Comparison of ENCODE assay signal across 8 mouse cellular contexts in genomic region chr9:75070457-75071028, GRCm38 (mm10). TPM values are rescaled to one million over a fixed set of nuclear protein-coding genes. Genes with fewer than 3 reads are reported as not detected.
DNase-seq lines count a peak whose midpoint lies in the region; ATAC-seq and TF ChIP-seq lines count a peak whose summit lies in the region.

Myo5a (plus strand) TSS chr9:75071015.

- TF ChIP-seq CTCF in layer of hippocampus, adult 2 months (conservative IDR thresholded peaks at IDR 0.05): no peak
- TF ChIP-seq CTCF in intestine, postnatal 0 days (IDR thresholded peaks at IDR 0.05; ENCODE audit: low read depth): no peak

- no peak; the same call in 1 of the 2 replicates for ATAC-seq in forebrain, embryonic 15.5 days (replicated peaks)
- ATAC-seq in intestine, postnatal 0 days: no peak
- no peak for ATAC-seq in midbrain, embryonic 12.5 days (ENCODE audit: low FRiP score, low read depth)

- peaks cover 27% of the 10 kb centered on the region for H3K4me1 ChIP-seq in forebrain, embryonic 15.5 days
- 0 out of 2 replicates have a peak, but pooled peaks cover 6% of the 10 kb centered on the region for H3K4me1 ChIP-seq in intestine, postnatal 0 days (replicated peaks; ENCODE audit: control insufficient read depth, insufficient read depth, low read length)
- peaks cover 16% of the 10 kb centered on the region for H3K4me1 ChIP-seq in midbrain, embryonic 12.5 days

- H3K27ac ChIP-seq in layer of hippocampus, adult 2 months: peak within 1 kb of the TSS; percentile 99
- peak within 1 kb of the TSS; percentile 97 for H3K27ac ChIP-seq in forebrain, embryonic 15.5 days (replicated peaks)
- H3K27ac ChIP-seq in intestine, postnatal 0 days (ENCODE audit: low read depth, low read length): peak within 1 kb of the TSS; percentile 68
- H3K27ac ChIP-seq in midbrain, embryonic 12.5 days (replicated peaks): peak within 1 kb of the TSS; percentile 96

- peak within 1 kb of the TSS; percentile 75 for H3K4me2 ChIP-seq in forebrain, embryonic 15.5 days (replicated peaks)
- H3K4me2 ChIP-seq in intestine, postnatal 0 days (replicated peaks; ENCODE audit: low read depth): peak within 1 kb of the TSS; percentile 97
- peak within 1 kb of the TSS; percentile 71 for H3K4me2 ChIP-seq in midbrain, embryonic 12.5 days (replicated peaks)

- H3K4me3 ChIP-seq in layer of hippocampus, adult 2 months: peak within 1 kb of the TSS; percentile 89
- peak within 1 kb of the TSS; percentile 71 for H3K4me3 ChIP-seq in forebrain, embryonic 15.5 days
- peak within 1 kb of the TSS; percentile 62 for H3K4me3 ChIP-seq in intestine, postnatal 0 days (ENCODE audit: low read depth, low read length)
- H3K4me3 ChIP-seq in midbrain, embryonic 12.5 days: peak within 1 kb of the TSS; percentile 82

- no peak for DNase-seq in layer of hippocampus, adult 2 months (ENCODE audit: low spot score in 2 of 2)
- DNase-seq in layer of hippocampus, adult 9-11 months: no peak
- DNase-seq in ZHBTc4 (ENCODE audit: low read depth, low spot score): peak; percentile 67
- DNase-seq in adipocyte (ENCODE audit: low spot score): no peak
- no peak for DNase-seq in cerebellum, adult 11 months

- no peaks in the 10 kb centered on the region for H3K27me3 ChIP-seq in forebrain, embryonic 15.5 days
- peaks cover 17% of the 10 kb centered on the region; the same call in 1 of the 2 replicates for H3K27me3 ChIP-seq in intestine, postnatal 0 days (replicated peaks; ENCODE audit: control insufficient read depth, insufficient read depth, low read length)
- H3K27me3 ChIP-seq in midbrain, embryonic 12.5 days: no peaks in the 10 kb centered on the region

- H3K9me3 ChIP-seq in forebrain, embryonic 15.5 days: no peaks in the 10 kb centered on the region
- no peaks in the 10 kb centered on the region for H3K9me3 ChIP-seq in intestine, postnatal 0 days (ENCODE audit: control insufficient read depth)
- H3K9me3 ChIP-seq in midbrain, embryonic 12.5 days: no peaks in the 10 kb centered on the region

- 18% methylated on average over 23 of the region's 23 CpGs for WGBS in forebrain, embryonic 15.5 days
- 21% methylated on average over 23 of the region's 23 CpGs for WGBS in intestine, postnatal 0 days
- WGBS in midbrain, embryonic 12.5 days: 18% methylated on average over 23 of the region's 23 CpGs

- H3K36me3 ChIP-seq in forebrain, embryonic 15.5 days: no peaks in the 10 kb centered on the region
- H3K36me3 ChIP-seq in intestine, postnatal 0 days (ENCODE audit: control insufficient read depth, insufficient read depth): no peaks in the 10 kb centered on the region
- no peaks in the 10 kb centered on the region for H3K36me3 ChIP-seq in midbrain, embryonic 12.5 days

- peak within 1 kb of the TSS; percentile 88 for H3K9ac ChIP-seq in forebrain, embryonic 15.5 days (replicated peaks)
- H3K9ac ChIP-seq in intestine, postnatal 0 days (ENCODE audit: low read depth, low read length): peak within 1 kb of the TSS; percentile 58
- peak within 1 kb of the TSS; percentile 87 for H3K9ac ChIP-seq in midbrain, embryonic 12.5 days (replicated peaks)

RNA-seq across cellular contexts. Expression of gene Myo5a, which starts in this region (rescaled TPM):
- 100 to 1,000 TPM; 201 to 210 TPM for total RNA-seq in layer of hippocampus, adult 2 months (2021)
- 33.5 and 33.6 TPM in 2 replicates for polyA plus RNA-seq in forebrain, embryonic 15.5 days (2015; fragmentation: Nextera tagmentation; extraction: Ambion mirVana)
- polyA plus RNA-seq in intestine, postnatal 0 days (2015; fragmentation: Nextera tagmentation; extraction: Ambion mirVana): 2.9 and 3.1 TPM in 2 replicates
- 35.2 and 42.7 TPM in 2 replicates for polyA plus RNA-seq in midbrain, embryonic 12.5 days (2016; fragmentation: Nextera tagmentation; extraction: Ambion mirVana)
